Mouse (Mus musculus) mesoderm, embryonic 11.5 days (tissue): ENCODE data around the gene Prune1.
A peak's percentile ranks its signal among the peaks of the same experiment; 100 is the strongest.

ENCODE experiments used
- DNase-seq: peaks from one replicate; pipeline ENCODE4 v3.0.0-alpha.2; 2012; ENCODE audit warnings: low read depth, low spot score

Prune1 gene

DNA sequence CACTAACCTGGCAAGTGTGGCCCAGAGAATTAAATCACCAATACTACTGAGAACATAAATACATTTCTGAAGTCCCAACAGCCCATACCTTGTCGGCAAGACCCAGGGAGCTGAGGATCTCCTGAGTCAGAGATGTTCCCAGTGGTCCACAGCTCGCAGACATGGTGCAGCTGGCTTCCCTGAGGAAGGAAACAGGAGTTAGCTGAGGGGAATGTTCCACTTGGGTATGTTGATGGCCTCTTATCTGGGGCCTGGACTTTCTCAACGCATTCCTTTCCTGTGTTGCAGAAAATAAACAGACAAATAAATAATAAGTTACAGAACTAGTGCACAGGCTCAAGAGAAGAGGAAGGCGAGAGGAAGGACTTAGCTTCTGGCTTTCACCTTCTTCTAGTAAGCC, 24.4 kb upstream of the Prune1 start:
- DNase-seq = no peak

DNA sequence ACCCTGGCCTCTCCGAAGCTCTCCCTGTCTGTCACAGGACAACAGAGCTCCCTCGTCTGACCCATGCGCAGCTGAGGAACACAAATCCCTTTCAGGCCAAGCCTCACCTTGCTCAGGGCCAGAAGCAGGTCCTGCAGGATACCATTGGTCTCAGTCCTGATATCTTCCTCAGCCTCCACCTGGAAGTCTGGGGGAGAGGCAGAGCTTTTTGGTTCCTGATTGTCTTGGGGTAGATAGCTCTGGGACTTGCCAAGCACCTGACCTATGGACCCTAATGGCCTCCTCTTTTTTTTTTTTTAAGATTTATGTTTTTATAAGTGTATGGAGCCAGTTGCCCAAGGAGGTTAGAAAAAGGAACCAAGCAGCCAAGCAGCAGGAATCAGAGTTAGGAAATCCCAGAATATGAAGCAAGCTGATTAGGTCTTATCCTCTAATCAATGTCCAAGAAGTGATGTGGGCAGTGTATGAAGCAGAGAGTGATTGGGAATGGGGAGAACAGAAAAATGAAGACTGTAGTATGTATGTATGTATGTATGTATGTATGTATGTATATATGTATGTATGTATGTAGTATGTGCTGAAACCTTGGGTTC, 19.4 kb upstream of the Prune1 start:
- DNase-seq = no peak

DNA sequence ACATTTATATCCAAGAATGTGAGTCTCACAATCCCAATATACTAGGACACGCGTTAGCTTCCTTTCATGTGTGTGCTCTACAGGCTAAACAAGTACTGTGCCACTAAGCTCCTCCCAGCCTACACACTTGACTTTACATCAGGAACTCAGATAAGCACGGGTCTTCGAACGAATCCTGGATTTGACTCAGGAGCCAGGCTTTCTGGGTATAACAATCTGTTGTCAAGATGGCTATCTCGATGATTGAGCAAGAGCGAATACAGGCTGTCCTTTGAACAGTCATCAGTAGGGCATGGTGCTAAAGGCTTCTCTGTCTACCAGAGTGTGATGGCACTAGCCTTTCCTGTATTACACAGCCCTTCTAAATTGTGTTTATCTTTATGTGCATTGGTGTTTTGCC, 16.1 kb upstream of the Prune1 start:
- no peak for DNase-seq

DNA sequence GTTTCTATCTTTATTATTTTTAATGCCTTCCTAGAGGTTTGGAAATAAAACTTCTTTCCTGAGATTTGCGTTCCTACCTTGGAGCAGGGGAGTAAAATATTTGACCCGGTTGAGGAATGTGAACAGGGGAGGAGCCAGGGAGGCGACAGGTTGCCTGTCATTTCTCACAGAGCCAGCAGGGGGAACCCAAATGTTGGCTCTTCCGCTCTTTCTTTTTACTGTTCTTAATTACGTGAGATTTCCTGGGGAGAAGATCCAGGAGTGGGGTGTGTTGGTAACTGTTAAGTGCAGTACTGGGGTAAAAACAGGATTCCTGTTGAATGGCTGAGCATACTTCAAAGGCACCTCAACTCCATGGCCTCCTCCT, 14.2 kb upstream of the Prune1 start:
- DNase-seq = peak; percentile 70

DNA sequence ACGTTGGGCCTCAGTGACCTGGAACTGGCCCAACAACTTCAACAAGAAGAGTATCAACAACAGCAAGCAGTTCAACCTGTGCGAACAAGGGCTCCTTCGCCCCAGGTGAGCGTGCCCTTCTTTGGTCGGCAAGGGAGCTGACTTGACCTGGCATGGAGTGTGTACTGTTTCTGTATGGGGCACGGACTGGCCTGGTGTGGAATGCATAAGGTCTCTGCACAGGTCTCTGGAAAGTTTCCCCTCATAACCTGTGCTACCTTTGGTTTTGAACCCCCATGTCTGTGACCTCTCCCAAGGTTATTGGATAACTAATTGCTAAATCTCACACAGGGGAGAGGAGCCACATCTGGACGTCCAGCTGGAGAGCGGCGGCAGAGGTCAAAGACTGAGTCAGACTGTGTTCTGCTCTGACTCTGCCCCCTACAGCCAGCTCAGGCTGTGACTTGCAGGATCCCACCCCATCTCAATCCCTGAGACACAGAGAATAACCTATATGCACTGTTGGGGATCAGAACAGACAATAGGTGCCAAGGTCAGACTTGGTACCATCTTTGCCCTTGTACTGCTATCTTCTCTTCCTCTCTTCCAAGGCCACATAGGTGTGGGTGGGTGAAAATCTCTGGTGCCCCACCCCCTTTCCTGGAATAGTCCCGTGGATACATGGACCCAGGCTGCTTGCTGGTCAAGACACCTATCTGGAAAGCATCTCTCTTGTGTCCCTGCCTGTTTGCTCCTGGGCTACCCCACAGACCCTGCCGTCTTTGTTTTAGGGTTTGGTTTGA, 13.6 kb upstream of the Prune1 start:
- no peak for DNase-seq

DNA sequence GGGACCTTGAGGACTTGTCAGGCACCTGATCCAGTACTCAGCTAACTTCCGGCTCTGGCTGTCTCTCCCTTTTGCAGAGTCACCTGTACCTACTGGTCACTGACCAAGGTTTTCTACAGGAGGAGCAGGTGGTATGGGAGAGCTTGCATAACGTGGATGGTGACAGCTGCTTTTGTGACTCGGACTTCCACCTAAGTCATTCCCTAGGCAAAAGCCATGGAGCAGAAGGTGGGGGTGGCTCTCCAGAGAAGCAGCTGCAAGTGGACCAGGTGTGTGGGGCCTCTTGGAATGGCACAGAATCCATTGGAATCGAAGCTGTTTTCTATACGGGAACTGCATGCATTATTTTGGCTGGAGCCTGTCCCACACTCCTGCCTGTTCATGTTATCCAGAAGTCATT, 12.8 kb upstream of the Prune1 start:
- DNase-seq = no peak

DNA sequence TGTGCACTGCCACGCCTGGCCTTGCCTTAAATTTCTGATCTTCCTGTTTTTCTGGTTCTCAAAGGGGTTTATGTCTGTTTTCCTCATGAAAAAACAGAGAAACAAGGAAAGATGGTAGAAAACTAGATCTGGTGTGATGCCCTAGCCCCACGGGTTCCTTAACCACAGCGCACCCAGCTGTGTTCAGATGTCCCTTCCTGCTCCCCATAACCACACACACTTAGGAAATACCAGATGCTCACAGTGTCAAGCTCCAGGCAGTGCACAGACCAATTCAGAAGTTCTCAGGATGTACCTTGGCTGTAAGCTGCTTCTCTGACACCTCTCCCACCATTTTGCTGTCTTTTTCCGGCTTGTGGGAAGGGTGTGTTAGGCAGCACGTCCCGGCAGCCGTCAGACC, 12.4 kb upstream of the Prune1 start:
- DNase-seq = no peak

DNA sequence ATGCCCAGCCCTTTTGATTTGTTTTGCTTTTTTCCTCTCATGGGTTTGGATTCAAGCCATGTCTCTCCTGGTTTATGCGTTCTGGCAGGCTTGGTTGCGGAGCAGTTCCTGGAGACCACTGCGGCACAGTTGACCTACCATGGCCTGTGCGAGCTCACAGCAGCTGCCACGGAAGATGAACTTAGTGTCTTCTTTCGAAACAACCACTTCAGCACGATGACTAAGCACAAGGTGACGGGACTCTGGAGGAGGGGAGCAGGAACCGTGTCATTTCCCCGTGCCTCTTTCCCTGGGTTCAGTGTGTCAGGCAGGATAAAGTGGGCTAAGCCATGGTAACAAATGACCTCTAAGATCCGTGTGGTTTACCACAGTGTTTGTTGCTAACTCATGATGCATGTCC, 11.7 kb upstream of the Prune1 start:
- DNase-seq = no peak

DNA sequence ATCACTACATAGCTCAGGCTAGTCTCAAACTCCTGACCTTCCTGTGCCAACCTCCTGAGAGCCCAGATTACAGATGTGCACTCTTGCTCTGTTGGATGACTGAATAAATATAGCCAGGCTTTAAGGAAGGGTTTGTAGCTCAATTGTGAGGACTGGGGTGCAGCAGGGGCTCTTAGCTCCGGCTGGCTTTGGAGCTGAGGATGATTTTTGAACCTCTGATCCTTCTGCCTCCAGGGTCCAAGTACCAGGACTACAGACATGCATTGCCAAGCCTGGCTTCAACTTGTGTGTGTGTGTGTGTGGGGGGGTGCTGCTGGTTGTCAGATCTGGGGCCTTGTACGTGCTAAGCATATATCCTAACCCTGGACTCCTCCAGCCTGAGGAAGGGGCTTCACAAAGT, 11.0 kb upstream of the Prune1 start:
- no peak for DNase-seq

DNA sequence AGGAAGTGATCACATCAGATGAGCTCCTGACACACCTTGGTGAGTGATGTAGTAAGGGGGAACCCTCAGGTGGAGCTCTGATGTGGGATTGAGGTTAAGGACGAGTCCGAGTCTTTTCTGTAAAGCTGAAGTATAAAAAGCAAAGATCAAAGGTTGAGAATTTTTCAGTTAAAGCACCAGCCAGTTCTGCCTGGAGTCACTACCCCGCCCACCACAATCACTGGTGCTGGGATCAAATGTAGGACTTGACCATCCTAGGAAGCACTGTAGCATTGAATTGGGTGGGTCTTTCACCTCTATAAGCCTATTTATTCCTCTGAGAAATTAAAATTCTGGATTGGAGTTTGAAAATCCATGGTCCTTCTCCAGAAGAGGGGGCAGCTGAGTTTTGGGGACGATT, 9.2 kb upstream of the Prune1 start:
- no peak for DNase-seq

DNA sequence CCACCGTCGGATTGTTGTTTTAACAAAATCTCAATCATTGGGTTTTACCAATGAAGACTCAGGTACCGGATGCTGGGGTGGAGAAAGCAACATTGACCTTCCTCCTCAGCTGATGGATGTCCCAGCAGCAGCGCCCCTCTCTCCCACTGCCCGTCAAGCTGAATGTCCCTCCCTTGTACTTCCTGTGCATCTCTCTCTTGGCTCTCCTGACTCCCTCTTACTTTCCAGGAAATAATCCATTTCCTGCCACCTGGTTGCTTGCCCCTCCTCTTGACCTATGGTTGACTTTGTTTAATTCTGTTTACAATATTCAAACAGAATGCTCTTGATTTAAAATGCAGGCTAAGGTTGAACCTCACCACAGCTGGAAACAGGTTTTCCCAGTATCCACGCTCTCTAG, 8.3 kb upstream of the Prune1 start:
- DNase-seq = no peak

DNA sequence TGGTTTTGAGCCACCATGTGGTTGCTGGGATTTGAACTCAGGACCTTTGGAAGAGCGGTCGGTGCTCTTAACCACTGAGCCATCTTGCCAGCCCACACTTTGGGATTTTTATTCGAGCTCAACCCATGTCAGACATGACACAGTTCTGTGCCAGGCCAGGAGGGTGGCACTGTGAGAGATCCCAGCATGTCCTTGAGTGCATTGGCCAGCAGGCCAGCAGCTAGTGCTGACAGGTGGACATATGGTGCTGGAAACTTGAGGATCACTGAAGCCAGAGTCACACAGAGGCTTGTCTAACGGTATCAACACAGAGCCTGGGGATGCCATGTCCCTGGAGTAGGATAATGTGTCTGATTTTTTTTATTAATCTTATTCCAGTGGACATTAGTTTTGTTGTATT, 7.5 kb upstream of the Prune1 start:
- DNase-seq = no peak

DNA sequence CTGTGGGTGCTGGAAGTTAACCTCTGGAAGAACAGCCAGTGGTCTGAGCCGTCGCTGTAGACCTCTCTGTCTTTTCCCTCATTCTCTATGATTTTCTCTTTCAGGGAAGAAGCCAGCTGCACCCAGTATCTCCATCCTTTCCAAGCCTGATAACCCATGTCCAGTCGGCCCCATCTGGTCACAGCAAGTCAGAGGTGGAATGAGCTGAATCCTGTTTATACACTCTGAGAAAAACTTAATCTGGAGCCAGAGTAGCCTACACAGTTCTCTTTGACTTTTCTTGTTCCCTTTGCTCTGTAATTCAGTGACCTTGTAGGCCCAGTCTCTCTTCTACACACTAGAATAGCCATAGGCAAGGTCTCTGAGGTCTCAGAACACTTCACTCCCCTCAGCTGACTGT, 5.7 kb upstream of the Prune1 start:
- no peak for DNase-seq

DNA sequence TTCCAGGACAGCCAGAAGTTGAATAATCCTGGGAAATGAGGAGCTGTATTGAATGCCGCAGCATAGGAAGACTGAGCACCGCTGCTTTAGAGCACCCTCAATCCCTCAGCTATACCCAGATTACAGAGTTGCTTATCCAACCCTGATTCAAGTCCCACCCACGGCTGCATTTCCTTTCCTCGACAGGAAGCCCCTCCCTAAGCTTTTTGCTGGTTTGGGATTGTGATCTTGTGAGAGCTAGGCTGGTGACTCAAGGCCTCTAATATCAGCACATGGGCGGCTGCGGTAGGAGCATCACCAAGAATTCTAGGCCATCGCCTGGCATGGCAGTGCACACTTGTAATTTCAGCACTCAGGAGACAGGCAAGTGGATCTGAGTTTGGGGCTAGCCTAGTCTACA, 4.6 kb upstream of the Prune1 start:
- no peak for DNase-seq

DNA sequence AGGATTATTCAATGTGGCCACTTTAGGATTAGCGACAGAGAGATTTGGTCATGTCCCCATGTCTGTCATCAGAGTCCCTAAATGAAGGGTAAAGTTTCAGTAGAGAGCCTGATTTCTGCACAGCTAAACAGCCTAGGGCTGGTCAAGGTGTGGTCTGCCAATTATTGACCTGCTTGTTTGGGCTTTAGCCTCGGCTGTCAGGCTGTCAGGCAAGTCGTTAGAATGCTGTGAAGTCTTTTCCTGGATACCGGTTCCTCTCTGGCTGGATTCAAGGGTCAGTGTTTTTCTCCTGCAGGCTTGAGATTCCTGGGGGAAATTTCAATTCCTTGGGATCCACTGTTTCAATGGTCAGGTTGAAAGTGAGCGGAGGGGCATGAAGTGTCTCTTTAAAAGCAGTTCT, 4.1 kb upstream of the Prune1 start:
- no peak for DNase-seq

DNA sequence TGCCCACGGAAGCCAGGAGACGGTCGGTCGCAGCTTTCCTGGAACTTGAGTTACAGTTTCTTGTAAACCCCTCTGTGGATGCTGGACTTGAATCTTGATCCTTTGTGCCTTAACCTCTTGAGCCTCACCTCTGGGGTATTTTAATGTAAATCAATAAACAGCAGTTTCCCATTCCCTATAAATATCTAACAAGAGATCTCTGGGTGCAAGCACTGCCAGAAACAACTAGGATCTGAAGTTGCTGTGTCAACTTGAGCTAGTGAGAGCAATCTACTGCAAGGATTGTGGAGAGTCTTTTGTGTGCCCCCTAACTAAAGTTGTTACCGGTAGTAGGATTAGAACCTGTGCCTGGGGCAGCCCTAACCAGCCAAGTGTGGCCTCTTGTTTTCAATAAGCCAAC, 3.5 kb upstream of the Prune1 start:
- no peak for DNase-seq

DNA sequence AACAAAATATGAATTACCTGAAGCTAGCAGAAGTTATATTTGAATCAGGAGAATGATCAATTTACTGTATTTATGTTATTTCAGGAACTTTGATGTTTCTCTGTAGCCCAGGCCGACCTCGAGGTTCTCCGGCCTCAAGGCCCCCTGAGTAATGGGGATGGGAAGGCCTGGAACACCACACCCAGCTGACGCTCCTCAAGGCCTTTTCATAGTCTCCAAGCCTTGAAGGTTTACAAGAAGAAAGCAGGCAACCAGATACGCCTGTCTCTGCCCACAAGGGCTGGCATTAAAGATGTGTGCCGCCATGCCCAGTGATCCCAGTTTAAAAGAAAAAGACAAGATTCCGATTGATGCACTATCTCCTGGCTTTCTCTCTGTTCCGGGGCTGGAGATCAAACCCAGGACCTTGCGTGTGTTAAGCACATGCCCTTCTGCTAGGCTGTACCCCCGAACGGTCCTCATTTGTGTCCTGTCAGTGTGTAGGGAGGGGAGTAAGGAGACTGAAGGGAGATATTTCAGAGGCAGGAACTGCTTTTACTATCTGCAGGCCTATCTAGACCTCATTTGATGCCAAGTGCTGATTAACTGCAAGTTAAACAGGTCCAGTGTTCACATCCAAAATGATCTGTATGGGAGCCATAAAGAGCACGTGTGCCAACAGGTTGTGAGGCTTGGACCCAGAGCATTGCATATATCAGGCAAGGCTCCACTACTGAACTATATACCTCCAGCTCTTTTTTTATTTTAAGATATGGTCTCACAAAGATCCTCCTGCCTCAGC, 2.8 kb upstream of the Prune1 start:
- no peak for DNase-seq

DNA sequence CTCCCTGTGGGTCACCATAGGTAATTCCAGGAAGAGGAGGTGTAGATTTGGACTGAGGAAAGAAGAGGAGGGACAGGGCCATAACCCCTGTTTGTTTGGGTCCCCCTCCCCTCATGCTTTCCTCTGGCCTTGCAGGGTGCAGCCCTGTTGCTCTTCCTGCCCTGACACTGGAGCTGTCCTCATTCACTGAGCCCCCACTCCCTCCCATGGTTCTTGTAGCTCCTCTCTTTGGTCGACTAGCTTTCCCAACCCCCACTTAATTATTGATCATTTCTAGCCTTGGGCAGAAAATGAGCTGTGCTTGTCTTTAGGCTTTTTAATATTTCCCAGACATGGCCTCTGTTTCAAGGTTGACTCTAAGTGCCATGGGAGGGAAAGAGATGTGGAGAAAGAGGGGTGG, 2.2 kb upstream of the Prune1 start:
- no peak for DNase-seq

DNA sequence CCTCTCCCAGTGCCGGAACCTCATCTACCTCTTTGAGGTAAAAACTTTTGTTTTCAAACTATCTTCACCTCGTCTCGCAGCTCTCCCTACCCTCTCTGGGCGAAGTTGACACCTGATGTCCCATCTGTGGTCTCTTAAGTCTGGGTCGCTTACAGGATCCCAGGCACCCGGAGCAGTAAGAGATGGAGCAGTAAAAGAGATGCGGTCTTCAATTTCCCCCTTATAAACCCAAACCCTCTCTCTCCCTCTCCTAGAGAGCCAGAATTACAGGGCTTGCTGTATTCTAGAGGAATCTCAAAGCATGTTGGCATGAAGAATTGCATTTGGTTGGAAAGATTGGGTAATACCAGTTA, 1.7 kb upstream of the Prune1 start:
- no peak for DNase-seq

DNA sequence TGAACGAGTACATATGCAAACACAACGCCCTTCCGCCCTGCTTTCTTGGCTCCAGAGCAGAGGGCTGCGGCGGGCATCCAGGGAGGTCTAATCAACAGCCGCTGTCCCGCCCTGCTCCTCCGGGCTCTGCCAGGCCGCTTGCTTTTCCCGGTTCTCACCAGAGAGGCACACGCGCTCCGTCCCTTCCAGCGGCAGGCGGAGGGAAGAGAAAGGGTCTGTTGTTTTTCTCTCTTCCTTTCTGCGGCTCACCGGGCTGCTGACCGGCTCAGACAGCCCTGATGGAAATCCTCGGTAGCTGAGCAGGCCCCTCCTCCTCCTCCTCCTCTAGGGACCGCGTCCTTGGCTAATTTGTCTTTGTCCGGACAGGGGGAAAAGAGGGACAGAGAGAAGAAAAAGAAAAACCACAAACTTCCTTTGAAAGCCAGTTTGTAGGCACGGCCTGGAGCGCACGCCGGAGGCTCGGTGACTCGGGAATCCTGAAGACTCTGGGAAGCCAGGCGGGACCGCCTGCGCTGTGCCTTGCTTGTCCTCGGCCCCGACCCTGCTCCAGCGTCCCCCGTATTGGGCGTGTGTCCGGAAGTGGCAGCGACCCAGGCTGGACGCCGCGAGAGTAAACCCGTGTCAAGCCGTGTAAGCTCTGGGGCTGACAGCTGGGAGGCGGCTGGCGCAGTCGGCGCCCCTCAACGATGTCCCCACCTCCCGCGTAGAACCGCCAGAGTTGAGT, 1.2 kb upstream of the Prune1 start:
- peak; percentile 83 for DNase-seq

DNA sequence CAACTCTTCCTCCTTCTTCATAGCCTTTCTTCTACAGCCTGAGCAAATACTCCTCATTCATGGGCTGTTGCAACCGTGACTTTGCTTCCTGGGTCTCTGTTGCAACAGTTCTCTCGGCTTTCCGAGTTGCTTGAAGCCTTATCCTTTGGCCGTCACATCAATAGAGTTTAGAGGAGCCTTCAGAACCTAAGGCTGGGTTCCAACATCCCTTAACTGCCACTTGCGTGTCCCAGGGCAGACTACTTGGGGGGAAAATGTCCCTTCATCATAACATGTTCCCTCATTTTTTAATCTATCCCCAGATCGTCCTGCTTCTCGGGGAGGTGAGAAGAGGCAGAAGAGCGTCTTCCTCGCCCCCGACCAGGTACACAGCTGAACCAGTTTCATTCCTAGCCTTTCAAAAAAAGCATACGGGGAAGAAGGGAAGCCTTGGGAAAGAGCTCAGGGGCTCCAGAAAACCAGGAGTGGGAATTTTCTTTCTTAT, 547 bp upstream of the Prune1 start:
- peak; percentile 19 for DNase-seq

DNA sequence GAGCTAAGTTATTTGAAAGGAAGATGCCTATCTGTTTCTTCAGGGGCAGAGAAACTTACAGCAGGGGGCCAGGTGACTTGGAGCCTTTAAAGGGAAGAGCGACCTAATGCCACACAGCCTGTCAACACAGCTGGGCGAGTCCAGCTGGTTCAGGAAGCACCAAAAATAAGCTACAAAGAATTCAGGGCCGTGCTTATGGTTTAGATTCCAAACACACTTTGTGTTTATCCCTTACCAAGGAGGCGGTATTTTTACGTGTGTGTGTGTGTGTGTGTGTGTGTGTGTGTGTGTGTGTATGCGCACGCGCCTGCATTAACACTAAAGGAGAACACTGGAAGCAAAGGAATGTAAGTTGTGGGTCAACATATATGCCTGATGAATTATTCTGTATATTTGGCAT, 1.1 kb downstream of the Prune1 start:
- DNase-seq = peak; percentile 16
